Mouse (Mus musculus): ENCODE data around the gene Aspa. TPM values are rescaled to one million over a fixed set of nuclear protein-coding genes. Genes with fewer than 3 reads are reported as not detected.

Aspa gene
- polyA plus RNA-seq, 1 experiment from 2014 or later: 0.74 TPM

GRCm38 (mm10) chr11:73289621-73290020, 39.8 kb downstream of the Aspa start:
- Histone ChIP-seq H3K27ac (no peak overlapping the region), H3K27me3 (no peaks in the 10 kb centered on the region)
- 72% methylated on average over 1 of the region's 1 CpGs for WGBS

GRCm38 (mm10) chr11:73284351-73284750, 45.0 kb downstream of the Aspa start:
- ATAC-seq (ENCODE audit: insufficient number of reproducible peaks, low FRiP score, low TSS enrichment, low read depth): no peak
- H3K9me3 ChIP-seq: no peaks in the 10 kb centered on the region
- no peak overlapping the region for H3K4me3 ChIP-seq
- H3K4me2 ChIP-seq: no peak overlapping the region
- peaks cover 24% of the 10 kb centered on the region for H3K4me1 ChIP-seq
- no peak overlapping the region for H3K9ac ChIP-seq
- H3K27ac ChIP-seq: no peak overlapping the region
- no peaks in the 10 kb centered on the region for H3K36me3 ChIP-seq
- no peaks in the 10 kb centered on the region for H3K27me3 ChIP-seq

More at GRCm38 (mm10) chr11:73289621-73290020, 39.8 kb downstream of the Aspa start:
- Histone ChIP-seq H3K4me3 (no peak overlapping the region), H3K9me3 (no peaks in the 10 kb centered on the region), H3K9ac (no peak overlapping the region), H3K4me2 (no peak overlapping the region), H3K36me3 (no peaks in the 10 kb centered on the region), H3K4me1 (no peaks in the 10 kb centered on the region)
- ATAC-seq (ENCODE audit: insufficient number of reproducible peaks, low FRiP score, low TSS enrichment, low read depth): no peak

GRCm38 (mm10) chr11:73283926-73284325, 45.5 kb downstream of the Aspa start:
- Histone ChIP-seq H3K27me3 (no peaks in the 10 kb centered on the region), H3K9me3 (no peaks in the 10 kb centered on the region), H3K9ac (no peak overlapping the region), H3K36me3 (no peaks in the 10 kb centered on the region), H3K27ac (no peak overlapping the region), H3K4me3 (no peak overlapping the region), H3K4me2 (no peak overlapping the region), H3K4me1 (peaks cover 24% of the 10 kb centered on the region)
- 46% methylated on average over 1 of the region's 1 CpGs for WGBS
- no peak for ATAC-seq (ENCODE audit: insufficient number of reproducible peaks, low FRiP score, low TSS enrichment, low read depth)

- Histone ChIP-seq H3K4me1 (peaks cover 24% of the 10 kb centered on the region), H3K27me3 (no peaks in the 10 kb centered on the region), H3K4me3 (no peak overlapping the region), H3K27ac (no peak overlapping the region), H3K9me3 (no peaks in the 10 kb centered on the region), H3K4me2 (no peak overlapping the region), H3K36me3 (no peaks in the 10 kb centered on the region), H3K9ac (no peak overlapping the region)
- WGBS: 52% methylated on average over 9 of the region's 9 CpGs
- no peak for ATAC-seq (ENCODE audit: insufficient number of reproducible peaks, low FRiP score, low TSS enrichment, low read depth)
These were observed 46.0 kb downstream of the Aspa start for GRCm38 (mm10) chr11:73283369-73283768.

GRCm38 (mm10) chr11:73281528-73282027, 47.8 kb downstream of the Aspa start:
- H3K4me3 ChIP-seq: peak overlapping the region; percentile 35
- H3K9me3 ChIP-seq: no peaks in the 10 kb centered on the region
- ATAC-seq (ENCODE audit: insufficient number of reproducible peaks, low FRiP score, low TSS enrichment, low read depth): peak; percentile 59; the same call in 1 of the 2 replicates
- H3K36me3 ChIP-seq: no peaks in the 10 kb centered on the region
- WGBS: 2% methylated on average over 16 of the region's 16 CpGs
- H3K27ac ChIP-seq: no peak overlapping the region
- H3K4me1 ChIP-seq: peaks cover 24% of the 10 kb centered on the region
- peak overlapping the region; percentile 52 for H3K4me2 ChIP-seq
- no peaks in the 10 kb centered on the region for H3K27me3 ChIP-seq
- peak overlapping the region; percentile 33; the same call in 1 of the 2 replicates for H3K9ac ChIP-seq

GRCm38 (mm10) chr11:73280710-73281109, 48.7 kb downstream of the Aspa start:
- H3K4me1 ChIP-seq: peaks cover 24% of the 10 kb centered on the region
- no peaks in the 10 kb centered on the region for H3K9me3 ChIP-seq
- no peaks in the 10 kb centered on the region for H3K36me3 ChIP-seq
- H3K9ac ChIP-seq: no peak overlapping the region
- no peak overlapping the region for H3K4me3 ChIP-seq
- no peak overlapping the region for H3K27ac ChIP-seq
- no peak overlapping the region for H3K4me2 ChIP-seq
- H3K27me3 ChIP-seq: no peaks in the 10 kb centered on the region
- no peak for ATAC-seq (ENCODE audit: insufficient number of reproducible peaks, low FRiP score, low TSS enrichment, low read depth)
- WGBS: 28% methylated on average over 5 of the region's 5 CpGs

- Histone ChIP-seq H3K9me3 (no peaks in the 10 kb centered on the region), H3K4me1 (no peaks in the 10 kb centered on the region), H3K36me3 (no peaks in the 10 kb centered on the region), H3K4me3 (no peak overlapping the region), H3K27ac (no peak overlapping the region), H3K27me3 (no peaks in the 10 kb centered on the region), H3K4me2 (no peak overlapping the region), H3K9ac (no peak overlapping the region)
- no peak for ATAC-seq (ENCODE audit: insufficient number of reproducible peaks, low FRiP score, low TSS enrichment, low read depth)
- 24% methylated on average over 2 of the region's 2 CpGs for WGBS
These were observed 54.6 kb downstream of the Aspa start for GRCm38 (mm10) chr11:73274821-73275220.

- H3K27ac ChIP-seq: 0 out of 2 replicates have a peak within 1 kb of the TSS, but pooled peaks have one; percentile 4
- 75% methylated on average over 7 of the region's 7 CpGs for WGBS
- H3K4me3 ChIP-seq: 0 out of 2 replicates have a peak within 1 kb of the TSS, but pooled peaks have one; percentile 0
- H3K9ac ChIP-seq: no peak within 1 kb of the TSS
- H3K9me3 ChIP-seq: no peaks in the 10 kb centered on the region
- H3K36me3 ChIP-seq: no peaks in the 10 kb centered on the region
- H3K4me2 ChIP-seq: no peak within 1 kb of the TSS
- ATAC-seq (ENCODE audit: insufficient number of reproducible peaks, low FRiP score, low TSS enrichment, low read depth): 0 out of 2 replicates have a peak, but pooled peaks have one; percentile 45
- 0 out of 2 replicates have a peak, but pooled peaks cover 3% of the 10 kb centered on the region for H3K4me1 ChIP-seq
- H3K27me3 ChIP-seq: no peaks in the 10 kb centered on the region
These were observed 62.1 kb downstream of the Aspa start, which contains the start of gene Trpv3 for GRCm38 (mm10) chr11:73267267-73267666. Trpv3 (plus strand) TSS chr11:73267388.

- Histone ChIP-seq H3K4me3 (no peak overlapping the region), H3K9ac (no peak overlapping the region), H3K4me2 (no peak overlapping the region), H3K4me1 (peaks cover 4% of the 10 kb centered on the region; the same call in 1 of the 2 replicates), H3K27ac (no peak overlapping the region), H3K9me3 (no peaks in the 10 kb centered on the region), H3K27me3 (no peaks in the 10 kb centered on the region), H3K36me3 (no peaks in the 10 kb centered on the region)
- ATAC-seq (ENCODE audit: insufficient number of reproducible peaks, low FRiP score, low TSS enrichment, low read depth): no peak
- 75% methylated on average over 1 of the region's 1 CpGs for WGBS
These were observed 68.0 kb downstream of the Aspa start for GRCm38 (mm10) chr11:73261385-73261784.

GRCm38 (mm10) chr11:73260457-73260856, 68.9 kb downstream of the Aspa start:
- Histone ChIP-seq H3K27me3 (no peaks in the 10 kb centered on the region), H3K27ac (no peak overlapping the region), H3K4me1 (peaks cover 3% of the 10 kb centered on the region; the same call in 1 of the 2 replicates), H3K36me3 (no peaks in the 10 kb centered on the region), H3K4me3 (no peak overlapping the region), H3K9ac (no peak overlapping the region), H3K4me2 (no peak overlapping the region), H3K9me3 (no peaks in the 10 kb centered on the region)
- no peak for ATAC-seq (ENCODE audit: insufficient number of reproducible peaks, low FRiP score, low TSS enrichment, low read depth)
- WGBS: 60% methylated on average over 3 of the region's 3 CpGs

- Histone ChIP-seq H3K27ac (no peak overlapping the region), H3K36me3 (no peaks in the 10 kb centered on the region), H3K4me1 (peaks cover 3% of the 10 kb centered on the region; the same call in 1 of the 2 replicates), H3K4me2 (no peak overlapping the region), H3K9ac (no peak overlapping the region), H3K27me3 (no peaks in the 10 kb centered on the region), H3K9me3 (no peaks in the 10 kb centered on the region), H3K4me3 (no peak overlapping the region)
- no peak for ATAC-seq (ENCODE audit: insufficient number of reproducible peaks, low FRiP score, low TSS enrichment, low read depth)
These were observed 70.7 kb downstream of the Aspa start for GRCm38 (mm10) chr11:73258664-73259063.

GRCm38 (mm10) chr11:73257362-73257945, 71.9 kb downstream of the Aspa start:
- no peak overlapping the region for H3K4me3 ChIP-seq
- H3K27ac ChIP-seq: no peak overlapping the region
- ATAC-seq (ENCODE audit: insufficient number of reproducible peaks, low FRiP score, low TSS enrichment, low read depth): no peak
- WGBS: 75% methylated on average over 4 of the region's 4 CpGs
- H3K9me3 ChIP-seq: no peaks in the 10 kb centered on the region
- no peaks in the 10 kb centered on the region for H3K27me3 ChIP-seq
- H3K4me2 ChIP-seq: no peak overlapping the region
- H3K36me3 ChIP-seq: no peaks in the 10 kb centered on the region
- peaks cover 3% of the 10 kb centered on the region; the same call in 1 of the 2 replicates for H3K4me1 ChIP-seq
- H3K9ac ChIP-seq: no peak overlapping the region
